Mouse (Mus musculus) midbrain, embryonic 16.5 days (tissue): ENCODE measurements at regions not wholly inside any gene's neighbourhood (a gene's known extent, or its start where the extent isn't known, plus 50 kb on each side); places are given as distances from the start of the nearest gene placed in this dataset.

Source experiments
- ATAC-seq: fragments of 200-750 bp; cut with Nextera tagmentation; 2 replicates; pipeline ENCODE4 v1.8.0; 2017; ENCODE audit warnings: moderate TSS enrichment
- H3K27ac ChIP-seq: fragments of 300-500 bp; sonication (generic); 2 replicates; pipeline ENCODE4 v1.5.1; 2014; ENCODE audit warnings: mild to moderate bottlenecking, low read length, mixed read lengths
- H3K27me3 ChIP-seq: fragments of 300-500 bp; sonication (generic); 2 replicates; pipeline ENCODE4 v1.6.1; 2014; ENCODE audit warnings: low read depth, low read length, mixed read lengths; ENCODE audit not compliant: control insufficient read depth, insufficient read depth
- H3K36me3 ChIP-seq: fragments of 300-500 bp; sonication (generic); 2 replicates; pipeline ENCODE4 v1.6.1; 2014; ENCODE audit warnings: mild to moderate bottlenecking, low read length, moderate library complexity, mixed read lengths; ENCODE audit not compliant: control insufficient read depth, insufficient read depth
- H3K4me1 ChIP-seq: fragments of 300-500 bp; sonication (generic); 2 replicates; pipeline ENCODE4 v1.6.1; 2014; ENCODE audit warnings: mild to moderate bottlenecking, low read length, mixed read lengths; ENCODE audit not compliant: control insufficient read depth, insufficient read depth
- H3K4me2 ChIP-seq: fragments of 300-500 bp; sonication (generic); 2 replicates; pipeline ENCODE4 v1.6.1; 2014; ENCODE audit warnings: mild to moderate bottlenecking, low read length, mixed read lengths
- H3K4me3 ChIP-seq: fragments of 300-500 bp; sonication (generic); 2 replicates; pipeline ENCODE4 v1.5.1; 2014; ENCODE audit warnings: low read depth, mild to moderate bottlenecking, low read length, moderate library complexity, mixed read lengths
- H3K9ac ChIP-seq: fragments of 300-500 bp; sonication (generic); 2 replicates; pipeline ENCODE4 v1.6.1; 2014; ENCODE audit warnings: low read depth, low read length, mixed read lengths
- H3K9me3 ChIP-seq: fragments of 300-500 bp; sonication (generic); replicated peaks from 2 replicates; pipeline ENCODE4 v1.6.1; 2014; ENCODE audit warnings: mild to moderate bottlenecking, low read length, mixed read lengths; ENCODE audit not compliant: control insufficient read depth, poor library complexity, severe bottlenecking
- WGBS: fragments of 180-500 bp; shearing (Covaris S2); extraction: QIAGEN DNeasy Blood & Tissue Kit; methylation state at CpG from one replicate; pipeline ENCODE4 v1.1.7; 2014; 5-methylcytosine and 5-hydroxymethylcytosine counted together

- no peak overlapping the region for H3K9ac ChIP-seq
- H3K27ac ChIP-seq = no peak overlapping the region
- H3K4me3 ChIP-seq = no peak overlapping the region
- WGBS = 77% methylated on average over 7 of the region's 7 CpGs
- H3K27me3 ChIP-seq = no peaks in the 10 kb centered on the region
- ATAC-seq = no peak
- H3K4me2 ChIP-seq = no peak overlapping the region
- H3K9me3 ChIP-seq = no peaks in the 10 kb centered on the region
- H3K36me3 ChIP-seq = no peaks in the 10 kb centered on the region
- no peaks in the 10 kb centered on the region for H3K4me1 ChIP-seq
These were observed 197.4 kb downstream of the Tgfb2 start for GRCm38 (mm10) chr1:186508358-186508757.

- Histone ChIP-seq H3K9ac (no peak overlapping the region), H3K27me3 (no peaks in the 10 kb centered on the region), H3K4me1 (no peaks in the 10 kb centered on the region), H3K9me3 (no peaks in the 10 kb centered on the region), H3K4me3 (no peak overlapping the region), H3K36me3 (no peaks in the 10 kb centered on the region), H3K4me2 (no peak overlapping the region), H3K27ac (no peak overlapping the region)
- ATAC-seq = no peak
- 90% methylated on average over 8 of the region's 8 CpGs for WGBS
These were observed 197.8 kb downstream of the Tgfb2 start for GRCm38 (mm10) chr1:186507956-186508355.

GRCm38 (mm10) chr1:186506517-186506916 is 199.3 kb downstream of the Tgfb2 start:
- Histone ChIP-seq H3K27ac (no peak overlapping the region), H3K4me1 (no peaks in the 10 kb centered on the region), H3K4me2 (no peak overlapping the region), H3K27me3 (no peaks in the 10 kb centered on the region), H3K36me3 (no peaks in the 10 kb centered on the region), H3K9me3 (no peaks in the 10 kb centered on the region), H3K9ac (no peak overlapping the region), H3K4me3 (no peak overlapping the region)
- no peak for ATAC-seq
- WGBS = 73% methylated on average over 7 of the region's 7 CpGs

- Histone ChIP-seq H3K4me3 (no peak overlapping the region), H3K4me1 (no peaks in the 10 kb centered on the region), H3K27me3 (no peaks in the 10 kb centered on the region), H3K9me3 (no peaks in the 10 kb centered on the region), H3K27ac (no peak overlapping the region), H3K4me2 (no peak overlapping the region), H3K9ac (no peak overlapping the region), H3K36me3 (no peaks in the 10 kb centered on the region)
- no peak for ATAC-seq
- 67% methylated on average over 1 of the region's 1 CpGs for WGBS
These were observed 199.9 kb downstream of the Tgfb2 start for GRCm38 (mm10) chr1:186505912-186506311.

GRCm38 (mm10) chr1:186505051-186505711 is 200.6 kb downstream of the Tgfb2 start:
- Histone ChIP-seq H3K4me1 (no peaks in the 10 kb centered on the region), H3K9ac (no peak overlapping the region), H3K9me3 (no peaks in the 10 kb centered on the region), H3K4me2 (no peak overlapping the region), H3K27me3 (no peaks in the 10 kb centered on the region), H3K4me3 (no peak overlapping the region), H3K36me3 (no peaks in the 10 kb centered on the region), H3K27ac (no peak overlapping the region)
- no peak for ATAC-seq
- 59% methylated on average over 6 of the region's 6 CpGs for WGBS

- Histone ChIP-seq H3K27ac (no peak overlapping the region), H3K4me1 (no peaks in the 10 kb centered on the region), H3K9me3 (no peaks in the 10 kb centered on the region), H3K4me2 (no peak overlapping the region), H3K4me3 (no peak overlapping the region), H3K36me3 (no peaks in the 10 kb centered on the region), H3K27me3 (no peaks in the 10 kb centered on the region), H3K9ac (no peak overlapping the region)
- WGBS = 65% methylated on average over 1 of the region's 1 CpGs
- no peak for ATAC-seq
These were observed 204.1 kb downstream of the Tgfb2 start for GRCm38 (mm10) chr1:186501726-186502125.

GRCm38 (mm10) chr1:186497872-186498271 is 207.9 kb downstream of the Tgfb2 start:
- no peaks in the 10 kb centered on the region for H3K9me3 ChIP-seq
- WGBS = 50% methylated on average over 1 of the region's 1 CpGs
- no peak overlapping the region for H3K9ac ChIP-seq
- no peak overlapping the region for H3K27ac ChIP-seq
- ATAC-seq = no peak
- no peaks in the 10 kb centered on the region for H3K36me3 ChIP-seq
- no peak overlapping the region for H3K4me2 ChIP-seq
- no peak overlapping the region for H3K4me3 ChIP-seq
- no peaks in the 10 kb centered on the region for H3K4me1 ChIP-seq
- no peaks in the 10 kb centered on the region for H3K27me3 ChIP-seq

GRCm38 (mm10) chr1:186497333-186497732 is 208.5 kb downstream of the Tgfb2 start:
- no peak overlapping the region for H3K4me3 ChIP-seq
- 92% methylated on average over 2 of the region's 2 CpGs for WGBS
- no peaks in the 10 kb centered on the region for H3K4me1 ChIP-seq
- H3K4me2 ChIP-seq = no peak overlapping the region
- no peak for ATAC-seq
- no peaks in the 10 kb centered on the region for H3K9me3 ChIP-seq
- H3K27me3 ChIP-seq = no peaks in the 10 kb centered on the region
- no peak overlapping the region for H3K27ac ChIP-seq
- no peaks in the 10 kb centered on the region for H3K36me3 ChIP-seq
- no peak overlapping the region for H3K9ac ChIP-seq

- H3K4me3 ChIP-seq = no peak overlapping the region
- ATAC-seq = no peak
- H3K4me1 ChIP-seq = no peaks in the 10 kb centered on the region
- no peaks in the 10 kb centered on the region for H3K36me3 ChIP-seq
- no peak overlapping the region for H3K9ac ChIP-seq
- H3K9me3 ChIP-seq = no peaks in the 10 kb centered on the region
- H3K27ac ChIP-seq = no peak overlapping the region
- 89% methylated on average over 5 of the region's 5 CpGs for WGBS
- no peak overlapping the region for H3K4me2 ChIP-seq
- no peaks in the 10 kb centered on the region for H3K27me3 ChIP-seq
These were observed 211.4 kb downstream of the Tgfb2 start for GRCm38 (mm10) chr1:186494411-186494783.
